In the genomic region with DNA sequence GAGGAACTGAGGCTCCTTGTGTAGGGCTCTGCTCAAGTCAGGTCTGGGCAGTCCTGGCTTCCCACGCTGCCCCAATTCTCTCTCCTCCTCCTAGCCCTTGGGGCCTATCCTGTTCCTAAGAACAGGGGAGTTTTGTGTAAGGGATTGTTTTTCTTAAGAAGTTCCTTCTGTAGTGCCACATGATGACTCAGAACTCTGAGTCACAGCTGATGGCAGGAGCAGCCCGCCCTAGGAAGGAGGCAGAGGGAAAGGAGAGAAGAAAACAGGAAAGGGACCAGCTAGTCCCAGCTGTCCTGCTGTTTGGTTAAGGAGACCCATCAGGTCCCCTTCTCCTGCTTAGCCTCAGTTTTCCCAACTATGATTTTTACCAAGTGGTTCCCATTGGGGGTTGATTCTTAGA, we compare ENCODE assay signal across 9 mouse cellular contexts. TPM values are rescaled to one million over a fixed set of nuclear protein-coding genes. Genes with fewer than 3 reads are reported as not detected.
A peak's percentile ranks its signal among the peaks of the same experiment; 100 is the strongest.
DNase-seq lines count a peak whose midpoint lies in the region; ATAC-seq and TF ChIP-seq lines count a peak whose summit lies in the region.
"Had no signal": no experiment of that assay in that cellular context is flagged by ENCODE, and none has a peak within 500 bp of the region (broad histone marks: within the 10 kb centered on the region; RNA-seq: fewer than 3 reads in every experiment).

No protein-coding gene starts in this region.

- DNase-seq in adrenal gland, adult 2 months = peak; percentile 74
- DNase-seq in adrenal gland, postnatal 10 days = no peak
- DNase-seq in ovary, postnatal 36 days (ENCODE audit: low spot score) = peak; percentile 29
- DNase-seq in ovary, postnatal 10 days (ENCODE audit: low spot score) = no peak
- peak; percentile 50 to 57 for DNase-seq in heart, postnatal 14 days
- DNase-seq in cerebellum, adult 11 months = no peak
- DNase-seq in liver, embryonic 11.5 days (ENCODE audit: low spot score) = no peak
- DNase-seq: cerebellum, adult 2 months had no signal

- TF ChIP-seq CTCF in small intestine, adult 2 months (IDR thresholded peaks at IDR 0.05; ENCODE audit: extremely low read depth, insufficient read length, insufficient replicate concordance, low read depth, low read length) = no peak

- intact Hi-C loops in heart, postnatal 14 days (cut with DNase I) = no loop called here

- H3K27me3 ChIP-seq in small intestine, adult 2 months (ENCODE audit: control insufficient read depth, insufficient read depth, low read length) = no peaks in the 10 kb centered on the region
- H3K27me3 ChIP-seq in liver, embryonic 11.5 days (replicated peaks; ENCODE audit: control insufficient read depth, insufficient read depth, low read length) = no peaks in the 10 kb centered on the region

- H3K4me2 ChIP-seq in liver, embryonic 11.5 days = no peak overlapping the region

- 34% methylated on average over 2 of the region's 2 CpGs for WGBS in small intestine, adult 2 months
- 47% methylated on average over 2 of the region's 2 CpGs for WGBS in liver, embryonic 11.5 days

- no peak for ATAC-seq in liver, embryonic 11.5 days (replicated peaks; ENCODE audit: low FRiP score)

- peak overlapping the region; percentile 51 for H3K27ac ChIP-seq in small intestine, adult 2 months (ENCODE audit: insufficient read depth, low read depth, low read length)
- no peak overlapping the region for H3K27ac ChIP-seq in liver, embryonic 11.5 days (ENCODE audit: low read depth, low read length)

- H3K36me3 ChIP-seq in small intestine, adult 2 months (ENCODE audit: control insufficient read depth, insufficient read depth, low read length) = no peaks in the 10 kb centered on the region
- H3K36me3 ChIP-seq in liver, embryonic 11.5 days (ENCODE audit: control insufficient read depth, insufficient read depth, low read length) = no peaks in the 10 kb centered on the region; the same call in 1 of the 2 replicates

- H3K9ac ChIP-seq in liver, embryonic 11.5 days (ENCODE audit: low read depth, low read length) = no peak overlapping the region

- no peak for TF ChIP-seq POLR2A in small intestine, adult 2 months (IDR thresholded peaks at IDR 0.05; ENCODE audit: low read depth, low read length)

- H3K9me3 ChIP-seq in liver, embryonic 11.5 days (ENCODE audit: control insufficient read depth, low read length) = no peaks in the 10 kb centered on the region

- H3K4me1 ChIP-seq in small intestine, adult 2 months (ENCODE audit: control insufficient read depth, insufficient read depth, insufficient read length, low read length) = peaks cover 41% of the 10 kb centered on the region
- H3K4me1 ChIP-seq in liver, embryonic 11.5 days (replicated peaks; ENCODE audit: control insufficient read depth, insufficient read depth, low read length) = 0 out of 2 replicates have a peak, but pooled peaks cover 3% of the 10 kb centered on the region

- no peak overlapping the region for H3K4me3 ChIP-seq in small intestine, adult 2 months (ENCODE audit: low read depth, low read length)
- no peak overlapping the region for H3K4me3 ChIP-seq in liver, embryonic 11.5 days (ENCODE audit: low read depth, low read length)

RNA-seq across cellular contexts. Expression of a gene that starts 15.6 kb away (rescaled TPM):
- total RNA-seq in adrenal gland, adult 2 months (2021) = 1,000 to 10,000 TPM in 1 of 2 experiments, 100 to 1,000 TPM in 1; 335 to 1,033 TPM
- polyA plus RNA-seq in adrenal gland, adult 2 months (2012; rRNA removed) = 607 and 810 TPM in 2 replicates
- total RNA-seq in adrenal gland, postnatal 10 days (2021) = 100 to 1,000 TPM; 161 to 192 TPM
- 100 to 1,000 TPM; 271 to 430 TPM for total RNA-seq in heart, postnatal 14 days (2021)
- polyA plus RNA-seq in small intestine, adult 2 months (2012; rRNA removed) = 198 and 205 TPM in 2 replicates
- 76.4 and 85.4 TPM in 2 replicates for polyA plus RNA-seq in liver, embryonic 11.5 days (2014; fragmentation: Nextera tagmentation; extraction: Ambion mirVana)

Comparison
In these comparisons a context has a peak if more than half of its experiments do, and no peak if none do; other contexts are left out.
1. DNase-seq: peak in adrenal gland, adult 2 months (single experiment), ovary, postnatal 36 days (single experiment) and heart, postnatal 14 days (2 of 2); none in adrenal gland, postnatal 10 days (single experiment), ovary, postnatal 10 days (single experiment), cerebellum, adult 11 months (single experiment) and liver, embryonic 11.5 days (single experiment).